Mouse (Mus musculus) thymus, postnatal 25 days (tissue): ENCODE measurements around the gene Mdm2.

Source experiments
- DNase-seq: peaks from one replicate; pipeline ENCODE4 v3.0.0; 2022

Mdm2 gene

GRCm38 (mm10) chr10:117666947-117667630 is 43.5 kb downstream of the Mdm2 start:
- no peak for DNase-seq

- no peak for DNase-seq
Observed at GRCm38 (mm10) chr10:117666361-117666760, 44.2 kb downstream of the Mdm2 start.

- no peak for DNase-seq
Observed at GRCm38 (mm10) chr10:117665376-117666275, 44.9 kb downstream of the Mdm2 start.

- no peak for DNase-seq
Observed at GRCm38 (mm10) chr10:117664926-117665209, 45.7 kb downstream of the Mdm2 start.

- DNase-seq: no peak
Observed at GRCm38 (mm10) chr10:117664208-117664925, 46.2 kb downstream of the Mdm2 start.

GRCm38 (mm10) chr10:117663865-117664200 is 46.7 kb downstream of the Mdm2 start:
- no peak for DNase-seq

- no peak for DNase-seq
Observed at GRCm38 (mm10) chr10:117663056-117663864, 47.3 kb downstream of the Mdm2 start.

GRCm38 (mm10) chr10:117662316-117663055 is 48.1 kb downstream of the Mdm2 start:
- DNase-seq: no peak

- DNase-seq: peak; percentile 71
Observed at GRCm38 (mm10) chr10:117659819-117660218, 50.7 kb downstream of the Mdm2 start.

- no peak for DNase-seq
Observed at GRCm38 (mm10) chr10:117659430-117659813, 51.1 kb downstream of the Mdm2 start.

- no peak for DNase-seq
Observed at GRCm38 (mm10) chr10:117658522-117659429, 51.8 kb downstream of the Mdm2 start.

GRCm38 (mm10) chr10:117657659-117658306 is 52.8 kb downstream of the Mdm2 start:
- DNase-seq: no peak

GRCm38 (mm10) chr10:117656985-117657658 is 53.4 kb downstream of the Mdm2 start:
- DNase-seq: no peak

GRCm38 (mm10) chr10:117656662-117656962 is 53.9 kb downstream of the Mdm2 start:
- no peak for DNase-seq

GRCm38 (mm10) chr10:117655908-117656661 is 54.5 kb downstream of the Mdm2 start:
- DNase-seq: no peak

- no peak for DNase-seq
Observed at GRCm38 (mm10) chr10:117655460-117655859, 55.1 kb downstream of the Mdm2 start.

GRCm38 (mm10) chr10:117654576-117655123 is 55.9 kb downstream of the Mdm2 start:
- no peak for DNase-seq

GRCm38 (mm10) chr10:117653779-117654173 is 56.8 kb downstream of the Mdm2 start:
- DNase-seq: no peak
